Mouse (Mus musculus): ENCODE results near the gene Vat1. TPM values are rescaled to one million over a fixed set of nuclear protein-coding genes. Genes with fewer than 3 reads are reported as not detected.
"Not testable (repeated sequence)": the region's sequence is repeated elsewhere in the genome, so short reads cannot be mapped to it uniquely, and the experiment has no call there.

Gene Vat1
- polyA plus RNA-seq, 2 experiments from 2014 or later = 0.60 to 1.5 TPM

GRCm38 (mm10) chr11:101441450-101442126 lies 24.4 kb downstream of the Vat1 start:
- not testable (repeated sequence) for ATAC-seq

- not testable (repeated sequence) for ATAC-seq
These were observed 28.0 kb downstream of the Vat1 start for GRCm38 (mm10) chr11:101438006-101438405.

GRCm38 (mm10) chr11:101436916-101437315 lies 29.1 kb downstream of the Vat1 start:
- no peak for ATAC-seq

- no peak for ATAC-seq
These were observed 30.2 kb downstream of the Vat1 start for GRCm38 (mm10) chr11:101435831-101436230.

GRCm38 (mm10) chr11:101433396-101433795 lies 32.6 kb downstream of the Vat1 start:
- no peak for ATAC-seq

GRCm38 (mm10) chr11:101431327-101431726 lies 34.7 kb downstream of the Vat1 start:
- no peak for ATAC-seq

GRCm38 (mm10) chr11:101426165-101426564 lies 39.9 kb downstream of the Vat1 start:
- no peak for ATAC-seq

- ATAC-seq = peak; percentile 82
These were observed 40.9 kb downstream of the Vat1 start, which contains the start of the genes Rundc1 and Ptges3l for GRCm38 (mm10) chr11:101424925-101425813. TSS of gene Rundc1 (plus strand) at chr11:101425085. TSS of gene Ptges3l (minus strand) at chr11:101425333.

GRCm38 (mm10) chr11:101424105-101424851 lies 41.8 kb downstream of the Vat1 start, which contains the start of gene Gm27029:
TSS of gene Gm27029 (minus strand) at chr11:101424796.
- ATAC-seq = no peak

GRCm38 (mm10) chr11:101420148-101420547 lies 45.9 kb downstream of the Vat1 start:
- ATAC-seq = no peak

- no peak for ATAC-seq
These were observed 46.4 kb downstream of the Vat1 start for GRCm38 (mm10) chr11:101419610-101420009.

GRCm38 (mm10) chr11:101418991-101419390 lies 47.0 kb downstream of the Vat1 start:
- no peak for ATAC-seq

GRCm38 (mm10) chr11:101417101-101417855 lies 48.8 kb downstream of the Vat1 start, which contains the start of gene Aarsd1:
TSS of gene Aarsd1 (minus strand) at chr11:101417615.
- ATAC-seq = peak; percentile 89

GRCm38 (mm10) chr11:101416433-101417100 lies 49.5 kb downstream of the Vat1 start:
- no peak for ATAC-seq

- ATAC-seq = no peak
These were observed 50.7 kb downstream of the Vat1 start for GRCm38 (mm10) chr11:101415306-101415705.

Other genes with a start within 250 kb of the Vat1 start
- 10 to 100 TPM; 48.1 to 52.2 TPM for gene Ezh1, start 239.8 kb downstream of the Vat1 start, polyA plus RNA-seq (2017; shearing (Covaris generic))
- gene Ramp2, start 220.2 kb downstream of the Vat1 start, polyA plus RNA-seq (2017; shearing (Covaris generic)) = not detected
- 100 to 1,000 TPM; 122 to 153 TPM for gene Vps25, start 212.5 kb downstream of the Vat1 start, polyA plus RNA-seq (2017; shearing (Covaris generic))
- 1 to 10 TPM in 1 of 2 experiments, under 1 TPM in 1; 0.58 to 1.0 TPM for gene Wnk4, start 205.7 kb downstream of the Vat1 start, polyA plus RNA-seq (2017; shearing (Covaris generic))
- gene Cntd1, start 187.2 kb downstream of the Vat1 start, polyA plus RNA-seq (2017; shearing (Covaris generic)) = 1 to 10 TPM in 1 of 2 experiments, not detected in 1; 1.0 TPM
- 100 to 1,000 TPM; 109 to 144 TPM for gene Coa3, start 187.1 kb downstream of the Vat1 start, polyA plus RNA-seq (2017; shearing (Covaris generic))
- 10 to 100 TPM; 79.0 to 81.0 TPM for gene Becn1, start 163.9 kb downstream of the Vat1 start, polyA plus RNA-seq (2017; shearing (Covaris generic))
- gene Psme3, start 150.0 kb downstream of the Vat1 start, polyA plus RNA-seq (2017; shearing (Covaris generic)) = 10 to 100 TPM; 37.1 to 53.3 TPM
- 1 to 10 TPM; 2.1 to 2.5 TPM for gene Aoc2, start 141.2 kb downstream of the Vat1 start, polyA plus RNA-seq (2017; shearing (Covaris generic))
- gene Aoc3, start 135.6 kb downstream of the Vat1 start, polyA plus RNA-seq (2017; shearing (Covaris generic)) = not detected
- not detected for gene G6pc, start 98.7 kb downstream of the Vat1 start, polyA plus RNA-seq (2017; shearing (Covaris generic))
- 10 to 100 TPM; 33.5 to 42.6 TPM for gene Aarsd1, start 48.6 kb downstream of the Vat1 start, polyA plus RNA-seq (2017; shearing (Covaris generic))
- 1 to 10 TPM in 1 of 2 experiments, not detected in 1; 1.5 TPM for gene Gm27029, start 41.4 kb downstream of the Vat1 start, polyA plus RNA-seq (2017; shearing (Covaris generic))
- gene Rundc1, start 41.1 kb downstream of the Vat1 start, polyA plus RNA-seq (2017; shearing (Covaris generic)) = 1 to 10 TPM; 5.4 to 8.0 TPM
- gene Ptges3l, start 40.9 kb downstream of the Vat1 start, polyA plus RNA-seq (2017; shearing (Covaris generic)) = 1 to 10 TPM; 1.1 to 4.2 TPM
- gene Rpl27, start 23.9 kb downstream of the Vat1 start, polyA plus RNA-seq (2017; shearing (Covaris generic)) = 100 to 1,000 TPM; 581 to 812 TPM
- 100 to 1,000 TPM; 148 to 179 TPM for gene Ifi35, start 17.8 kb downstream of the Vat1 start, polyA plus RNA-seq (2017; shearing (Covaris generic))
- gene Rnd2, start 1.2 kb downstream of the Vat1 start, polyA plus RNA-seq (2017; shearing (Covaris generic)) = under 1 TPM; 0.24 to 0.36 TPM
- 1 to 10 TPM; 5.4 to 5.8 TPM for gene Brca1, start 85.7 kb upstream of the Vat1 start, polyA plus RNA-seq (2017; shearing (Covaris generic))
- 10 to 100 TPM; 42.3 to 84.0 TPM for gene Nbr1, start 85.9 kb upstream of the Vat1 start, polyA plus RNA-seq (2017; shearing (Covaris generic))
- 10 to 100 TPM; 13.4 to 13.6 TPM for gene Tmem106a, start 116.0 kb upstream of the Vat1 start, polyA plus RNA-seq (2017; shearing (Covaris generic))
- not detected for gene Gm11634, start 133.0 kb upstream of the Vat1 start, polyA plus RNA-seq (2017; shearing (Covaris generic))
- 100 to 1,000 TPM in 1 of 2 experiments, 10 to 100 TPM in 1; 65.1 to 101 TPM for gene Rdm1, start 161.0 kb upstream of the Vat1 start, polyA plus RNA-seq (2017; shearing (Covaris generic))
- gene Arl4d, start 199.3 kb upstream of the Vat1 start, polyA plus RNA-seq (2017; shearing (Covaris generic)) = under 1 TPM; 0.32 to 0.36 TPM